Mouse (Mus musculus): ENCODE measurements around the gene Myo1d. TPM values are rescaled to one million over a fixed set of nuclear protein-coding genes. Genes with fewer than 3 reads are reported as not detected.

Myo1d gene
- polyA plus RNA-seq, 1 experiment from 2014 or later = 11.3 TPM

DNA sequence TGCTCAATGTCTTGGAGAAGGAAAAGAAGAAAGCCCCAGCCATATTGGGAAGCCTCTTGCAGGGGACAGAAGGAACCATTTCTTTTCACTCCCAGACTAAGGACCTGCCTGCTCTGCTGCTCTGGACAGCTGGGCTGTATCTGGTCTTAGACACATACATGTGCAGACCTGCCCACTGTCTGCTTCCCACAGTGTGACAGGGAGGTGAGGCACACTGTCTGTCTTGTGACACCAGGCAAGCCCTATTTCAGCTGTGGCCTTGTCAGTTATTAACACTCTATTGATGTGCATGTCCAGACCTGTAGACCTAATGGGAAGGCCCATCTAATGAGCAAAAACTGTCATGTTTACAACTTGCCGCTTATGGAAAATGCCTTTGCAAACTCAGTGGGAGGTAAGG, 264.5 kb downstream of the Myo1d start:
- Histone ChIP-seq H3K9ac (no peak overlapping the region), H3K27me3 (replicated peaks) (no peaks in the 10 kb centered on the region), H3K4me3 (no peak overlapping the region), H3K27ac (ENCODE audit: poor library complexity, severe bottlenecking) (no peak overlapping the region), H3K36me3 (no peaks in the 10 kb centered on the region), H3K4me1 (replicated peaks) (peaks cover 20% of the 10 kb centered on the region), H3K4me2 (no peak overlapping the region), H3K9me3 (replicated peaks) (no peaks in the 10 kb centered on the region)
- 64% methylated on average over 1 of the region's 1 CpGs for WGBS
- ATAC-seq (ENCODE audit: insufficient number of reproducible peaks, low FRiP score) = no peak

DNA sequence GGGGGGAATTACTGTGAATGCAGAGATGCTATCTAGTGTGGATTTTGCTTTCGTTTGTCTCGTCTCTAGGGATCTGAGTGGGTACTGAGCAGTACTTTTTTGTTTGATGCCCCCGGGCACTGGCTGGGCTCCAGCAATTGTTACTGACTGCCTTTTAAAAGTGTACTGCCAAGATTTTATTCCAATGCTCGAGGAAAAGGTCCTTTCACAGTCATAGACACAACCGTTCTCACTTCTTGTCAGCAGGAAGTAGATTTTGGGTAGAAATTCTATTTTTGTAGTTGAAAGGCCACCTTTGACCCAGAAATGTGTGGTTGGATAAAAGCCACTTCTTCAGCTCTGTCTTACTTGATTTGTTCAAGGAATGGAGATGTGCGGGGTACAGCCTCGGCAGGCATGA, 266.0 kb downstream of the Myo1d start:
- Histone ChIP-seq H3K9ac (no peak overlapping the region), H3K4me1 (replicated peaks) (peaks cover 16% of the 10 kb centered on the region), H3K4me2 (no peak overlapping the region), H3K4me3 (no peak overlapping the region), H3K9me3 (replicated peaks) (no peaks in the 10 kb centered on the region), H3K27me3 (replicated peaks) (no peaks in the 10 kb centered on the region), H3K27ac (ENCODE audit: poor library complexity, severe bottlenecking) (no peak overlapping the region), H3K36me3 (no peaks in the 10 kb centered on the region)
- no peak for ATAC-seq (ENCODE audit: insufficient number of reproducible peaks, low FRiP score)
- WGBS = 66% methylated on average over 7 of the region's 7 CpGs

DNA sequence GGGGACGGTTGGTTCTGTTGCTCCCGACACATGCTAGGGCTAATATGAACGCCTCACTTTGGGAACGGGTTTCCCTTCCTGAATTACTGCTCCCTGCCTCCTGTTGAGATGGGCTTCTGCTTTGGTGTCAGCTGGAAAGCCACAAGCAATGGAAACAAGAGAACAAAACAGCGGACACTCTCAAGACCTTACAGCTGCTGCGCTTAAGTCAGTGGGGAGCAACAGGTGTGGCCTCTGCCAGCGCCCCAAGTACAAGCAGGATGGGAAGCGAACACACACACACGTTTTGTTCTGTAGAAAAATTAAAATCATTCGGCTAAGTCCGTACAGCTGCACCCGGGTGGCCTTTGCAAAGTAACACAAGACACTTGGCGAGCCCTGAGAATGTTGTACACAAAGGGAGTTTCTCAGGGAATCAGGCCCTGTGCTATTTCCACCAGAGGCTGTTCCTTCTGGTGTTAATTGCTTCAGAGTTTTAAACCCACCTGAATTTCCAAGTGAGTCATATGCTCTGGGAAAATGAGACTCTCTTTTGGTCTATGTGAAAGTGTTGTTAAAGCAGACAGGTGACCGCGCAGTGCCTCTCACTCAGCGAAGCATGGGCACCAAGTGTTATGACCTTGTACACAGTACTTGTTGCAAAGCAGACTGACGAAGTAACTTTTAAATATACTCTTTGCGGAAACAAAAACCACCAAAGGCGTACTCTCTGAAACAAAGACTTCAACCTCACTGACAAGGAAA, 267.3 kb downstream of the Myo1d start:
- no peak for ATAC-seq (ENCODE audit: insufficient number of reproducible peaks, low FRiP score)
- WGBS = 85% methylated on average over 19 of the region's 19 CpGs

GRCm38 (mm10) chr11:80510124-80510523, 269.7 kb downstream of the Myo1d start:
- no peak for ATAC-seq (ENCODE audit: insufficient number of reproducible peaks, low FRiP score)
- Histone ChIP-seq H3K9ac (no peak overlapping the region), H3K27me3 (replicated peaks) (no peaks in the 10 kb centered on the region), H3K4me2 (no peak overlapping the region), H3K9me3 (replicated peaks) (no peaks in the 10 kb centered on the region), H3K27ac (ENCODE audit: poor library complexity, severe bottlenecking) (no peak overlapping the region), H3K4me3 (no peak overlapping the region), H3K36me3 (no peaks in the 10 kb centered on the region), H3K4me1 (replicated peaks) (peaks cover 21% of the 10 kb centered on the region)
- 79% methylated on average over 10 of the region's 10 CpGs for WGBS

More for the DNA sequence above, 267.3 kb downstream of the Myo1d start:
- Histone ChIP-seq H3K27ac (ENCODE audit: poor library complexity, severe bottlenecking) (no peak overlapping the region), H3K9ac (no peak overlapping the region), H3K27me3 (replicated peaks) (no peaks in the 10 kb centered on the region), H3K9me3 (replicated peaks) (no peaks in the 10 kb centered on the region), H3K36me3 (no peaks in the 10 kb centered on the region), H3K4me1 (replicated peaks) (peaks cover 15% of the 10 kb centered on the region), H3K4me2 (no peak overlapping the region), H3K4me3 (no peak overlapping the region)

DNA sequence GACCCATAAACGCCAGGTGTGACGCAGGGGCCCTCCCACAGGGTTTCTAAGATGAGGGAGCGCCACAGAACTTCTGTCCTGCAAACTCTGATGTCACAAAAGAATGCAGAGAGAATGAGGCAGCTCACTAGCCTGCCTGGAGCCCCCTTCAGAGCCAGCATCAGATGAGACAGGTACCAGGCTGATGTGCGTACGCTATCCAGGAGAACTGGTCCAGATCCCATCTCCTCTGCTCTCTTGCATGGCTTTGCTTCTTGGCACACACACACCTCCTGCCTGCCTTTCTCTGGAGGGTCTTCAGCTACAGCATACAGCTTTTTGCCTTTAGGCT, 270.7 kb downstream of the Myo1d start:
- ATAC-seq (ENCODE audit: insufficient number of reproducible peaks, low FRiP score) = no peak
- no peaks in the 10 kb centered on the region for H3K9me3 ChIP-seq (replicated peaks)
- H3K36me3 ChIP-seq = no peaks in the 10 kb centered on the region
- peak overlapping the region; percentile 83 for H3K27ac ChIP-seq (ENCODE audit: poor library complexity, severe bottlenecking)
- H3K4me3 ChIP-seq = peak overlapping the region; percentile 1; the same call in 1 of the 2 replicates
- H3K4me1 ChIP-seq (replicated peaks) = peaks cover 27% of the 10 kb centered on the region
- H3K4me2 ChIP-seq = peak overlapping the region; percentile 59
- H3K9ac ChIP-seq = 0 out of 2 replicates have a peak overlapping the region, but pooled peaks have one; percentile 19
- no peaks in the 10 kb centered on the region for H3K27me3 ChIP-seq (replicated peaks)
- WGBS = 53% methylated on average over 5 of the region's 5 CpGs

GRCm38 (mm10) chr11:80508361-80509175, 271.3 kb downstream of the Myo1d start:
- Histone ChIP-seq H3K36me3 (no peaks in the 10 kb centered on the region), H3K9me3 (replicated peaks) (no peaks in the 10 kb centered on the region), H3K4me3 (peak overlapping the region; percentile 1; the same call in 1 of the 2 replicates), H3K9ac (0 out of 2 replicates have a peak overlapping the region, but pooled peaks have one; percentile 19), H3K27me3 (replicated peaks) (no peaks in the 10 kb centered on the region), H3K4me1 (replicated peaks) (peaks cover 31% of the 10 kb centered on the region), H3K4me2 (peak overlapping the region; percentile 59), H3K27ac (ENCODE audit: poor library complexity, severe bottlenecking) (peak overlapping the region; percentile 83)
- WGBS = 18% methylated on average over 19 of the region's 19 CpGs
- no peak for ATAC-seq (ENCODE audit: insufficient number of reproducible peaks, low FRiP score)

DNA sequence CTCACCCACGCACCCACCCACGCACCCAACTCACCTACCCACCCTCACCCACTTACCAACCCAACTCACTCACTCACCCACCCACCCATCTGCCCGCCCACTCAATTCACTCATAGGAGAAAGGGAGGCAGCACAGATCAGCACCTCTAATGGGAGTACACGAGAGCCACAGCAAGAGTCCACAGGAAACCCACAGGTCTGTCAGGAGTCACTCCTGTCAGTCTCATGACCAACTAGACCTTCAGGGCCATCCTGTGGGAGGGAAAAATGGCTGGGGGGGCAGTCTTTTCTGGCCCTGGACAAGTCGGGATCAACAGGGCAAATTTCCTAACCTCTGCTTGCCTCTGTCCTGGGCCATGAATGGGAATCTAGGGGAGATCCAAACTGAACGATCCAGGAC, 272.0 kb downstream of the Myo1d start:
- Histone ChIP-seq H3K27ac (ENCODE audit: poor library complexity, severe bottlenecking) (no peak overlapping the region), H3K4me3 (no peak overlapping the region), H3K4me1 (replicated peaks) (peaks cover 31% of the 10 kb centered on the region), H3K4me2 (no peak overlapping the region), H3K9me3 (replicated peaks) (no peaks in the 10 kb centered on the region), H3K27me3 (replicated peaks) (no peaks in the 10 kb centered on the region), H3K36me3 (no peaks in the 10 kb centered on the region), H3K9ac (no peak overlapping the region)
- WGBS = 80% methylated on average over 6 of the region's 6 CpGs
- no peak for ATAC-seq (ENCODE audit: insufficient number of reproducible peaks, low FRiP score)

DNA sequence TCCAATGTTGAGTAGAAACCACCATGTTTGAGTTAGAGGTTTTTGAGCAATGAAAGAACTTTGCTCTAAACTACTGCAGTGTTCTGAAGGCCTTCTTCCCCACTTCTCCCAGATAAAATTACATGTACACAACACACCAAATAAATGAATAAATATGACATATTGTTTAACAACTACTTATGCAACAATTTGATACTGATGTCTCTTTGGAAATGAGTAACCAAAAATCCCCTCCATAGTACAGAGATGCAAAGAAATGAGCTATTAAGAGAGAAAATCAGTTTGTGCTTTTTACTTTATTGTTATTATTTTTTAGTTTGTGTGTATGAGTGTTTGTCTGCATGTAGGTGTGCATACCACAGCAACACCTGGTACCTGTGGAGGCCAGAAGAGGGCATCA, 273.3 kb downstream of the Myo1d start:
- Histone ChIP-seq H3K4me3 (no peak overlapping the region), H3K27ac (ENCODE audit: poor library complexity, severe bottlenecking) (no peak overlapping the region), H3K4me2 (no peak overlapping the region), H3K9ac (no peak overlapping the region), H3K27me3 (replicated peaks) (no peaks in the 10 kb centered on the region), H3K36me3 (no peaks in the 10 kb centered on the region), H3K4me1 (replicated peaks) (peaks cover 31% of the 10 kb centered on the region), H3K9me3 (replicated peaks) (no peaks in the 10 kb centered on the region)
- ATAC-seq (ENCODE audit: insufficient number of reproducible peaks, low FRiP score) = no peak

GRCm38 (mm10) chr11:80505581-80505980, 274.2 kb downstream of the Myo1d start:
- no peak overlapping the region for H3K27ac ChIP-seq (ENCODE audit: poor library complexity, severe bottlenecking)
- no peak overlapping the region for H3K9ac ChIP-seq
- no peaks in the 10 kb centered on the region for H3K27me3 ChIP-seq (replicated peaks)
- no peaks in the 10 kb centered on the region for H3K36me3 ChIP-seq
- no peaks in the 10 kb centered on the region for H3K9me3 ChIP-seq (replicated peaks)
- no peak overlapping the region for H3K4me2 ChIP-seq
- 77% methylated on average over 3 of the region's 3 CpGs for WGBS
- no peak overlapping the region for H3K4me3 ChIP-seq
- peaks cover 31% of the 10 kb centered on the region for H3K4me1 ChIP-seq (replicated peaks)
- no peak for ATAC-seq (ENCODE audit: insufficient number of reproducible peaks, low FRiP score)

- H3K4me1 ChIP-seq (replicated peaks) = peaks cover 37% of the 10 kb centered on the region
- H3K4me2 ChIP-seq = no peak overlapping the region
- H3K36me3 ChIP-seq = no peaks in the 10 kb centered on the region
- 34% methylated on average over 6 of the region's 6 CpGs for WGBS
- ATAC-seq (ENCODE audit: insufficient number of reproducible peaks, low FRiP score) = no peak
- no peak overlapping the region for H3K27ac ChIP-seq (ENCODE audit: poor library complexity, severe bottlenecking)
- H3K9me3 ChIP-seq (replicated peaks) = no peaks in the 10 kb centered on the region
- no peak overlapping the region for H3K4me3 ChIP-seq
- H3K27me3 ChIP-seq (replicated peaks) = no peaks in the 10 kb centered on the region
- no peak overlapping the region for H3K9ac ChIP-seq
Observed at GRCm38 (mm10) chr11:80504519-80505385, 275.1 kb downstream of the Myo1d start.
